Mouse (Mus musculus) G1E (cell line): ENCODE results near the gene E330017A01Rik. TPM values are rescaled to one million over a fixed set of nuclear protein-coding genes. Genes with fewer than 3 reads are reported as not detected.

ENCODE experiments used
- ATAC-seq: 2 replicates; pipeline ENCODE4 v1.8.0; 2016; ENCODE audit warnings: mild to moderate bottlenecking; ENCODE audit not compliant: insufficient number of reproducible peaks, poor library complexity, low FRiP score, severe bottlenecking; ENCODE audit errors: extremely low read depth
- DNase-seq: peaks from one replicate; pipeline ENCODE4 v3.0.0; 2012; ENCODE audit warnings: low spot score
- H3K27me3 ChIP-seq: 2 replicates; pipeline ENCODE4 v1.6.1; 2012; ENCODE audit warnings: mild to moderate bottlenecking, low read length, inconsistent platforms; ENCODE audit not compliant: insufficient read depth
- H3K36me3 ChIP-seq: replicated peaks from 2 replicates; pipeline ENCODE3; 2012; ENCODE audit warnings: mild to moderate bottlenecking, inconsistent platforms
- H3K4me1 ChIP-seq: 2 replicates; pipeline ENCODE4 v1.6.1; 2012; ENCODE audit warnings: low read depth, low read length, inconsistent platforms, mixed read lengths; ENCODE audit not compliant: insufficient read depth
- H3K4me3 ChIP-seq: 2 replicates; pipeline ENCODE4 v1.5.1; 2012; ENCODE audit warnings: low read depth, mild to moderate bottlenecking, inconsistent platforms, low read length, moderate library complexity, mixed read lengths
- H3K9me3 ChIP-seq: replicated peaks from 2 replicates; pipeline ENCODE4 v1.6.1; 2012; ENCODE audit warnings: inconsistent platforms
- CTCF ChIP-seq: IDR thresholded peaks from 2 replicates; pipeline ENCODE4 v1.5.1; 2012; ENCODE audit warnings: low read depth, low read length, inconsistent platforms, mixed read lengths
- GATA1 ChIP-seq: IDR thresholded peaks from 2 replicates; pipeline ENCODE4 v1.6.1; 2012; ENCODE audit warnings: borderline replicate concordance, low read length, inconsistent platforms, mixed read lengths
- GATA2 ChIP-seq: IDR thresholded peaks from 2 replicates; pipeline ENCODE4 v1.6.1; 2012; ENCODE audit warnings: low read depth, low read length, inconsistent platforms, borderline replicate concordance
- POLR2AphosphoS5 ChIP-seq: IDR thresholded peaks from 2 replicates; pipeline ENCODE4 v1.6.1; 2012; ENCODE audit warnings: low read depth, low read length, inconsistent platforms; ENCODE audit not compliant: insufficient replicate concordance
- TAL1 ChIP-seq: conservative IDR thresholded peaks from 2 replicates; pipeline ENCODE4 v1.6.1; 2012; ENCODE audit warnings: low read depth, low read length, inconsistent platforms, mixed read lengths
- polyA plus RNA-seq: library from polyadenylated mRNA; stranded (reverse); fragments of >175 nt; gene quantifications from 2 replicates; pipeline ENCODE4 v1.2.3, GENCODE M21; 2012
- total RNA-seq, 2 experiments: library from RNA; stranded (forward) in 1 of 2; stranded (reverse) in 1 of 2; fragments of 200-1000 nt in 1 of 2; fragments of >200 nt in 1 of 2; fragmentation: Nextera tagmentation in 1 of 2; gene quantifications; 2 replicates each; pipeline ENCODE4 v1.2.3; 2014 to 2017

Gene E330017A01Rik
- total and polyA plus RNA-seq, 3 experiments, result 0.11 TPM; not detected in 2

DNA sequence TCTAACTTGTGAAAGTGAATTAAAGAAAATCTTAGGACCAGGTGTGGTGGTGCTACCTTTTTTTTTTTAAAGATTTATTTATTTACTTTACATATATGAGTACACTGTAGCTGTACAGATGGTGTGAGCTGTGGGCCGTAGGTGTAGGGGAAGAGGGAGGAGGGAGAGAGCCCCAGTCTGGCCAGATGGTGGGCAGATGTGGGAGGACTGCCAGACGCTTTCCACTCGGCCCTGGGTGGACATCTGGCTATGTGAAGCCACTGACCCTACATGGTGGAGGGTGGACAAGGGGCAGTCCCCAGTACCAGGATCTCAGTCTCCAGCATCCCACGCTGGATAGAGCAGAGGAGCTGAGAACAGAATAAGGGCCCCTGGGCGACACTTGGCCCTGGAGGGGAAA is 31.4 kb downstream of the E330017A01Rik start:
- TF ChIP-seq CTCF, result no peak
- no peak for TF ChIP-seq POLR2AphosphoS5
- Histone ChIP-seq H3K4me3 (peak overlapping the region; percentile 33; the same call in 1 of the 2 replicates), H3K27me3 (no peaks in the 10 kb centered on the region), H3K4me1 (peaks cover 47% of the 10 kb centered on the region), H3K36me3 (no peaks in the 10 kb centered on the region), H3K9me3 (no peaks in the 10 kb centered on the region)
- DNase-seq (no peak), ATAC-seq (no peak)

DNA sequence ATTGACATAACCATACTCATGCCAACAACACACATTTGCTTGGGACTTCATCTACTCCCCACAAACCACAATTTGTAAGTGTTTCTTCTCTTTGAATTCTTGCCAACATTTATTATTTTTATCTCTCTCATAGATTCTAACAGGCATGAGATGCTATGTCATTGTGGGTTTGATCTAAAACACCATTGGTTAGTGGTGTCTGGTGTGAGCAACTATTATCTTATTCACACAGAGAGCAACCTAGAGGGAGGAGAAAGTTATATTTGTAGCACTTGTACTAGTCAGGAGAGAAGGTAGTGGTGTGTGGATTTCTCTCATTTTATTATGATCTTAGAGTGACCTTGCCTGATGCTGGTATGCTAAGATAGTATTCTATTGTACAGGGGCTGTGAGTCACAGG is 33.9 kb downstream of the E330017A01Rik start:
- ATAC-seq (peak; percentile 81), DNase-seq (peak; percentile 43)
- H3K36me3 ChIP-seq, result no peaks in the 10 kb centered on the region
- peak; percentile 73 for TF ChIP-seq TAL1
- TF ChIP-seq GATA2, result no peak
- peaks cover 52% of the 10 kb centered on the region for H3K4me1 ChIP-seq
- no peaks in the 10 kb centered on the region for H3K27me3 ChIP-seq
- no peaks in the 10 kb centered on the region for H3K9me3 ChIP-seq
- no peak overlapping the region for H3K4me3 ChIP-seq

DNA sequence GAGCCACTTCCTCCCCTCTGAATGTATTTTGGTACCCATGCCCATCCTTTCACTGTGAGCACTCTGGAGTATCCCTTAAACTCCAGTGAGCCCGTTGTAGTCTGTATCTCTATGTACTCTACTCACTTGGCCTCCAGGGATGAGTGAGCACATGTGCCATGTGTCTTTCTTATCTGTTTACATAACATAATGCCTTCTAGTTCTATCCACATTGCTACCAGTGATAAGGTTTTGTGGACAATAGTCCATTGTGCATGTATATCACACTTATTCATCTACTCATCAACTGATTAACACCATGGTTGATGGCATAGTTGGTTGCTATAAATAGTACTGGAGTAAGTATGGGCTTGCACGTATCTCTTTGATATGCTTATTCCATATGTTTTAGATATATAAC is 34.7 kb downstream of the E330017A01Rik start:
- H3K27me3 ChIP-seq, result no peaks in the 10 kb centered on the region
- H3K4me1 ChIP-seq, result peaks cover 57% of the 10 kb centered on the region
- H3K4me3 ChIP-seq, result no peak overlapping the region
- H3K9me3 ChIP-seq, result no peaks in the 10 kb centered on the region
- no peaks in the 10 kb centered on the region for H3K36me3 ChIP-seq
- no peak for DNase-seq
- peak; percentile 83 for ATAC-seq
- TF ChIP-seq GATA1 (no peak), POLR2AphosphoS5 (no peak), GATA2 (no peak), TAL1 (peak; percentile 80), CTCF (no peak)

DNA sequence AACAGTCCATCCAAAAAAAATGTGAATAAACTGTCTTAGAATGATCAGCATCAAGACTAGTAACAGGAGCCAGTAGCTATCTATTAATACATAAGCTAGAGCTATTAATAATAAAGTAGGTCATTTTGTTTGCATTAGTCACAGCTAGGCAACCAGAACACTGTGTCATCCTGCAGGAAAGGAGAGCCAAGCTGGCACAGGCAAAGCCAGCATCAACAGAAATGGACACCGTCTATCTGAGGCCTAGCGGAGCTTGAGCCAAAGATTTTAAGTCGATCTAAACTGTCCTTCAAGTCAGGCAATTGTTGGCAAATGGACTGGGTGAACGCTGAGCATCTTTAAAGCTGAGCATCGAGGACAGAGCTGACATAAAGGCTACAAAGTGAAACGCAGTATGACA is 37.7 kb downstream of the E330017A01Rik start:
- no peaks in the 10 kb centered on the region for H3K36me3 ChIP-seq
- peaks cover 38% of the 10 kb centered on the region for H3K4me1 ChIP-seq
- H3K4me3 ChIP-seq, result no peak overlapping the region
- H3K9me3 ChIP-seq, result no peaks in the 10 kb centered on the region
- no peak for DNase-seq
- ATAC-seq, result no peak
- H3K27me3 ChIP-seq, result no peaks in the 10 kb centered on the region
- no peak for TF ChIP-seq POLR2AphosphoS5
- TF ChIP-seq TAL1, result no peak
- no peak for TF ChIP-seq GATA2
- TF ChIP-seq CTCF, result no peak
- TF ChIP-seq GATA1, result no peak

DNA sequence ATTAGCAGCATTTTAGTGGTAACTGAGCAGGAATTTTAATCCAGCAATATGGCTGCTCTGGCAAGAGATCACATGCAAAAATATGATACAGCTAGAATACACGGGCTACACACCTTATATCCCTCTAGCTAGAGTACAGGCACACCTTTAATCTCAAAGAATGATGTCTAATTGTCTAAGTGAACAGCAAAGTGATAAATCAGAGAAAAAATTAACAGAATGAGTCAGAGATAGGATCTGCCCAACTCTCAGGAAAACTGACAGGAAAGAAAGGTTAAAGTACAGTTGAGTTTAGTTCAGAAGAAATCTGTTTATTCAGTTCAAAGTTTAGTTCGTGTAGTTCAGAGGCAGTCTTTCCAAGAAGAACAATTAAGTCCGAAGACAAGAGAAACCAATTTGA is 47.2 kb downstream of the E330017A01Rik start:
- no peak overlapping the region for H3K4me3 ChIP-seq
- H3K27me3 ChIP-seq, result no peaks in the 10 kb centered on the region
- H3K9me3 ChIP-seq, result no peaks in the 10 kb centered on the region
- TF ChIP-seq POLR2AphosphoS5, result no peak
- TF ChIP-seq TAL1, result no peak
- TF ChIP-seq GATA1, result no peak
- no peak for TF ChIP-seq CTCF
- TF ChIP-seq GATA2, result no peak
- no peaks in the 10 kb centered on the region for H3K36me3 ChIP-seq
- ATAC-seq (no peak), DNase-seq (no peak)
- H3K4me1 ChIP-seq, result no peaks in the 10 kb centered on the region

DNA sequence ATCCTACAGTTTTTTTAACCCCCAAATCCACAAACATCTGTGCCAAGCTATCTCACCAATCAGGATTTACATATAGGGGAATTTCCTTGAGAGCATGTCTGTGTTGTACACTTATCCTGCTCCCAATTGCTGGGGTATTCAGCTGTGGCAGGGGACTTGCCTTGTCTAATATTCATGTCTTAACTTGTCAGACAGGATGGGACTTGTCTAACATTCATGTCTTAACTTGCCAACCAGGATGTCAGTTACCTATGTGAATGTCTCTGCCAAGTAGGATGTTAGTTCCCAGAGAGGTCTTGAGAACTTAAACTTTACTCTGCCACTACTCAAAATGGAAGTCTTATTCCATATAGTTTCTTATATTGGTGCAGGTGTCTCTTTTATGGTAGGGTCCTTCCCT is 49.1 kb downstream of the E330017A01Rik start:
- Histone ChIP-seq H3K36me3 (no peaks in the 10 kb centered on the region), H3K9me3 (no peaks in the 10 kb centered on the region), H3K27me3 (no peaks in the 10 kb centered on the region), H3K4me1 (no peaks in the 10 kb centered on the region; the same call in 1 of the 2 replicates), H3K4me3 (no peak overlapping the region)
- TF ChIP-seq GATA2 (no peak), TAL1 (no peak), POLR2AphosphoS5 (no peak), GATA1 (no peak), CTCF (no peak)
- no peak for ATAC-seq
- DNase-seq, result no peak

Other genes starting within 250 kb of the E330017A01Rik start
- gene Dcbld2, start 230.3 kb downstream of the E330017A01Rik start, total RNA-seq (2014; fragmentation: Nextera tagmentation), result 12.0 and 16.4 TPM in 2 replicates
- 7.0 and 8.0 TPM in 2 replicates for gene Dcbld2, start 230.3 kb downstream of the E330017A01Rik start, total RNA-seq (2017)
- gene Dcbld2, start 230.3 kb downstream of the E330017A01Rik start, polyA plus RNA-seq, result 1.3 and 1.7 TPM in 2 replicates
- 327 and 403 TPM in 2 replicates for gene St3gal6, start 114.5 kb downstream of the E330017A01Rik start, total RNA-seq (2014; fragmentation: Nextera tagmentation)
- gene St3gal6, start 114.5 kb downstream of the E330017A01Rik start, total RNA-seq (2017), result 104 and 115 TPM in 2 replicates
- gene St3gal6, start 114.5 kb downstream of the E330017A01Rik start, polyA plus RNA-seq, result 166 and 198 TPM in 2 replicates
- gene Gm813, start 21.8 kb downstream of the E330017A01Rik start, total RNA-seq (2014; fragmentation: Nextera tagmentation), result not detected in 2 replicates
- gene Gm813, start 21.8 kb downstream of the E330017A01Rik start, total RNA-seq (2017), result 0.22 TPM in 1 of 2 replicates, not detected in the other
- gene Gm813, start 21.8 kb downstream of the E330017A01Rik start, polyA plus RNA-seq, result not detected in 2 replicates
- 1,587 and 1,720 TPM in 2 replicates for gene Cpox, start 31.6 kb upstream of the E330017A01Rik start, total RNA-seq (2014; fragmentation: Nextera tagmentation)
- gene Cpox, start 31.6 kb upstream of the E330017A01Rik start, total RNA-seq (2017), result 291 and 297 TPM in 2 replicates
- gene Cpox, start 31.6 kb upstream of the E330017A01Rik start, polyA plus RNA-seq, result 261 and 266 TPM in 2 replicates
- not detected in 2 replicates for gene Gpr15, start 80.3 kb upstream of the E330017A01Rik start, total RNA-seq (2014; fragmentation: Nextera tagmentation)
- 0.11 and 0.12 TPM in 2 replicates for gene Gpr15, start 80.3 kb upstream of the E330017A01Rik start, total RNA-seq (2017)
- gene Gpr15, start 80.3 kb upstream of the E330017A01Rik start, polyA plus RNA-seq, result not detected in 2 replicates
- 93.5 and 94.2 TPM in 2 replicates for gene Cldnd1, start 89.2 kb upstream of the E330017A01Rik start, total RNA-seq (2014; fragmentation: Nextera tagmentation)
- gene Cldnd1, start 89.2 kb upstream of the E330017A01Rik start, total RNA-seq (2017), result 17.4 and 18.5 TPM in 2 replicates
- 2.2 and 3.3 TPM in 2 replicates for gene Cldnd1, start 89.2 kb upstream of the E330017A01Rik start, polyA plus RNA-seq
- gene Olfr172, start 124.4 kb upstream of the E330017A01Rik start, total RNA-seq (2014; fragmentation: Nextera tagmentation), result not detected in 2 replicates
- gene Olfr172, start 124.4 kb upstream of the E330017A01Rik start, total RNA-seq (2017), result not detected in 2 replicates
- gene Olfr172, start 124.4 kb upstream of the E330017A01Rik start, polyA plus RNA-seq, result not detected in 2 replicates
- gene Olfr173, start 161.5 kb upstream of the E330017A01Rik start, total RNA-seq (2014; fragmentation: Nextera tagmentation), result not detected in 2 replicates
- gene Olfr173, start 161.5 kb upstream of the E330017A01Rik start, total RNA-seq (2017), result 0.06 TPM in 1 of 2 replicates, not detected in the other
- not detected in 2 replicates for gene Olfr173, start 161.5 kb upstream of the E330017A01Rik start, polyA plus RNA-seq
- gene Olfr175-ps1, start 188.0 kb upstream of the E330017A01Rik start, total RNA-seq (2014; fragmentation: Nextera tagmentation), result 0.98 TPM in 1 of 2 replicates, not detected in the other
- gene Olfr175-ps1, start 188.0 kb upstream of the E330017A01Rik start, total RNA-seq (2017), result 0.11 and 0.46 TPM in 2 replicates
- gene Olfr175-ps1, start 188.0 kb upstream of the E330017A01Rik start, polyA plus RNA-seq, result not detected in 2 replicates
- gene Olfr177, start 236.0 kb upstream of the E330017A01Rik start, total RNA-seq (2014; fragmentation: Nextera tagmentation), result not detected in 2 replicates
- gene Olfr177, start 236.0 kb upstream of the E330017A01Rik start, total RNA-seq (2017), result 0.12 and 0.27 TPM in 2 replicates
- not detected in 2 replicates for gene Olfr177, start 236.0 kb upstream of the E330017A01Rik start, polyA plus RNA-seq